Mouse (Mus musculus): ENCODE data around the gene Itgb2.

Itgb2 gene

GRCm38 (mm10) chr10:77587091-77587775 lies 57.2 kb downstream of the Itgb2 start:
- in situ Hi-C loops (cut with MboI, MseI) = no loop called here

- in situ Hi-C loops (cut with MboI, MseI) = no loop called here
These were observed 58.0 kb downstream of the Itgb2 start for GRCm38 (mm10) chr10:77588036-77588435.

DNA sequence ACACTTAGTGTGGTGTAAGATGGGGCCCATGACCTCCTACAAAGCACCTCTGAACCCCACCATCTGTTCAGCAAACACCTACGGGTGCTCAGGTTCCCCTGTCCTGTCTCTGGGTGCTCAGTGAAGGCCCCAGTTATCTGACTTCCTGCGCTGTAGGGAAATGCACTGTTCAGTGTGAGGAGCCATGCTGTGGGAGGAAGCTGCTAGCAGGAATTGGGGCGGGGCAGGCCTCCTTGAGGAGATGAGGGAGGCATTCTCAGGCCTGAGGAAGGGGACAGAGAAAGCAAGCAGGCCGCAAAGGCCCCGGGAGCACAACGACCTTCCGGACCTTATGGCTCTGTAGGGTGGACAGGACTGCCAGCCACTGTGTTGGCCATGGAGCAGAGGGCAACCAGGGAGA lies 59.1 kb downstream of the Itgb2 start:
- in situ Hi-C loops (cut with MboI, MseI) = no loop called here

- in situ Hi-C loops (cut with MboI, MseI) = no loop called here
These were observed 59.7 kb downstream of the Itgb2 start for GRCm38 (mm10) chr10:77589749-77590148.

DNA sequence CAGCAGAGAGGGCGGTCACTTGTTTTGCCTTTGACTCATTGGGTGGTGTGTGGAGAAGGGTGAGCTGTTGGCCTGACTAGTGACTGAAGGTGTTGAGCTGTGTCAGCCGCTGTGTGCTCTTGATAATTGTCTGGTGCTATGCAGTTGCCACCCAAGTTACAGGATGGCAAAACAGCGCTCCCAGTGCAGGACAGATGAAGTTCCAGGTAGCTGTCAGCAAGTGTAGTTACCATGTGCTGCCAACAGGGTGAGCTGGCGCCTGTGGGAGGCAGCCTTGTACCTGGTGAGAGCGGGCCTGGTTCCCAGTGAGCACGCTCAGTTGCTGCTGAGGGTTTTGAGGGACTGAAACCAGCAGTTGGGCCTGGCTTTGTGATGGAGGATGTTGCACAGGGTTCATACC lies 60.8 kb downstream of the Itgb2 start:
- in situ Hi-C loops (cut with MboI, MseI) = no loop called here

GRCm38 (mm10) chr10:77591546-77591945 lies 61.5 kb downstream of the Itgb2 start:
- in situ Hi-C loops (cut with MboI, MseI) = no loop called here

- in situ Hi-C loops (cut with MboI, MseI) = no loop called here
These were observed 66.0 kb downstream of the Itgb2 start for GRCm38 (mm10) chr10:77596060-77596459.

- in situ Hi-C loops (cut with MboI, MseI) = loop anchor here (5.0 kb wide), 1 partner anchor 86 kb away; the partner anchor contains the start of gene Fam207a
These were observed 73.0 kb downstream of the Itgb2 start for GRCm38 (mm10) chr10:77603021-77603420.

GRCm38 (mm10) chr10:77604111-77604510 lies 74.1 kb downstream of the Itgb2 start:
- in situ Hi-C loops (cut with MboI, MseI) = loop anchor here (5.0 kb wide), 1 partner anchor 87 kb away; the partner anchor contains the start of gene Fam207a

GRCm38 (mm10) chr10:77604958-77605357 lies 74.9 kb downstream of the Itgb2 start:
- in situ Hi-C loops (cut with MboI, MseI) = loop anchor here (5.0 kb wide), 1 partner anchor 88 kb away; the partner anchor contains the start of gene Fam207a

DNA sequence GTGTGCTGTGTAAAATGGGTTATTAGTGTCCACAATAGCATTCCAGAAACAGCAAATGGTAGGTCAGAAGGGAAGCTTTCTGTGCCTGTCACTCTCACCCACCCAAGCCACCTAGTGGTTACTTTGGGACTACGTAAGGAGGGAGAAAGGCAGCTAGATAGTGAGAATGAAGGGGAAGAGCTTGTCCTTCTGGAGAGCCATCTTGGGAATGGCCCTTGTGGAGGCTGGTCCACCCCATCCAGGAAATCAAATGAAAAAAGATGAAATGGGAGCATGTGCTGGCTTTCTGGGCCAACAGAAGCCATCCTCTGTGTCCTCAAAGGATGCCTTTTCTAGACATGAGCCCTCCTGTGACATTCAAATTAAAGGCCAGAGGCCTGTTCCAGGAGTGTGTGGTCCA lies 75.3 kb downstream of the Itgb2 start:
- in situ Hi-C loops (cut with MboI, MseI) = no loop called here

DNA sequence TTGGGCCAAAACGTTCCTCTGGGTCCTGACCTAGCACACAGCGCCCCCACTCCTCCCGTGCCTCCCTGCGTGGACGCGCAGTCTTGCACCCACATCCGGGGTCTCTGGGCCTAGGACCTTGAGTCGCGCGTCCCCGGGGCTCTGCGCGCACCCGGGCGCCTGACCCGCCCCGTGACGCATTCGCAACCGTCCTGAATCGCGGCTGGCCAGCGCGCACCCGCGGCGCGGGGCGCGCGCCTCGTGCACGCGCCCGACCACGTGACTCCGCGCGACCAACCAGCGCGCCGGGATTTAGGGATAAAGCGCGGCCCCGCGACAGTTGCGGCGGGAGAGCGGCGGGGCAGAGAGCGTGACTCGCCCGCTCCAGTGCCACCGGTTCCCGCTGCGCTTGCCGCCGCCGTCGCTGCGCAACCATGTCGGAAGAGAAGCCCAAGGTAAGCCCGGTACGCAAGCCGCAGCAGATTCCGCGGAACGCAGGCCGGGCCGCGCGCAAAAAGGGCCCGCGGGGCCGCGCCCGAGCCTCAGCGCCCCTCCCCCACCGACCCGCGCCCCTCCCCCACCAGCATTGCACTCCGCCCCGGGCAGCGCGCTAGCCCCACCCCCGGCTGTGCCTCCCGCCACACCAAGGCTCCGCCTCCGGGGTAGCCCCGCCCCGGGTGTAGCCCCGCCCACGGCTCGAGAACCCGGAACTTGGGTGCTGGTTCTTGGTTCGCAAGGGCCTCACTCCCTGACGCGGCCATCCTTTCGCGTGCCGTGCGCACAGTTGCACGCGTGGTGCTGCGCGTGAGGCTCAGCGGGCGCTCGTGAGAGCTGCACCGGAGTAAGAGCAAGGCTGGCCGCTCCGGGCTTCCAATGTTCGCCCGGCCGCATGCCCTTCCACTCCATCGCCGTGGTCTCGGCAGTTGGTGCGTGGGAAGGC lies 76.1 kb downstream of the Itgb2 start, which contains the start of the genes Sumo3 and Gm49325:
Sumo3 (plus strand) TSS at position 190 of the 919 bp plus-strand sequence.
Gm49325 (plus strand) TSS at position 290 of the 919 bp plus-strand sequence.
- in situ Hi-C loops (cut with MboI, MseI) = no loop called here

GRCm38 (mm10) chr10:77606855-77607254 lies 76.8 kb downstream of the Itgb2 start:
- in situ Hi-C loops (cut with MboI, MseI) = no loop called here

DNA sequence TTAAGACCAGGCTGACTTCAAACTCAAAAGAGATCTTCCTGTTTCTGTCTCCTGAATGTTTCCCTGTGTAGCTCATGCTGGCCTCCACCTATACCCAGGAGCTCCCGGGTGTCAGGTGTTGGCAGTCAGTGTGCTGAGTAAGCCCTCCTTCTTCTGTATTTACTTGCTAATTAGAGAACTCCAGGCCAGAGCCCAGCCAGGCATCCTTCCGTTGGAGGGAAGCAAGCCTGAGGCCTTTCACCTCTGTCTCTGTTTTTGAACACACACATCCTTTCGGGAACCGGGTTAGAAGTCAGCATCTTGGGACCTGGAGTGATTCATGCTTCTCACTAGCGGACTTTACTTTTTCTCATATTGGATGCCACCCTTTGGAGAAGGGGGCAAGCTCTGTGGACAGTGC lies 77.4 kb downstream of the Itgb2 start:
- in situ Hi-C loops (cut with MboI, MseI) = no loop called here

GRCm38 (mm10) chr10:77608589-77608988 lies 78.5 kb downstream of the Itgb2 start:
- in situ Hi-C loops (cut with MboI, MseI) = no loop called here

- in situ Hi-C loops (cut with MboI, MseI) = no loop called here
These were observed 80.3 kb downstream of the Itgb2 start for GRCm38 (mm10) chr10:77610221-77610961.

DNA sequence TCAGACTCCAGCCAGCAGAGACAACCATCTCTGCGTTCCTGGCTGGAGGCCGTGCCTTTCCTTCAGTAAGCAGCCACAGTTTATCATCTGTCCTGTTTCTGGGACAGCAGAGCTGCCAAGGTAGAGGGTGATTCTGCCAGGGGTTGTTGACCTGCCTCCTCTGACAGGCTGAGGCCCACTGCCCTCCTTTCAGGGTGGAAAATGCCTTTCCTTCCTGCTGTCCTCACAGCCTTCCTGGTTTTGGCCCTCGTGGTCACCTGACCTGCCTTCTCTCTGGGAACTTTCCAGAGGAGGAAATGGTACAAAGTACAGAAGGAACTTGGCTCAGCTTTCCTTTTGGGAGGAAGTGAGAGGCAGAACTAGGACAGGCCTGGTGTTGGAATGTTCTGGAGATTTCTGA lies 83.4 kb downstream of the Itgb2 start:
- in situ Hi-C loops (cut with MboI, MseI) = no loop called here

Measured in regulatory T cell (primary cell).